Mouse (Mus musculus): ENCODE measurements around the gene Stk11ip. TPM values are rescaled to one million over a fixed set of nuclear protein-coding genes. Genes with fewer than 3 reads are reported as not detected.
A peak's percentile ranks its signal among the peaks of the same experiment; 100 is the strongest.

Stk11ip gene
- polyA plus RNA-seq, 1 experiment: 5.1 TPM

DNA sequence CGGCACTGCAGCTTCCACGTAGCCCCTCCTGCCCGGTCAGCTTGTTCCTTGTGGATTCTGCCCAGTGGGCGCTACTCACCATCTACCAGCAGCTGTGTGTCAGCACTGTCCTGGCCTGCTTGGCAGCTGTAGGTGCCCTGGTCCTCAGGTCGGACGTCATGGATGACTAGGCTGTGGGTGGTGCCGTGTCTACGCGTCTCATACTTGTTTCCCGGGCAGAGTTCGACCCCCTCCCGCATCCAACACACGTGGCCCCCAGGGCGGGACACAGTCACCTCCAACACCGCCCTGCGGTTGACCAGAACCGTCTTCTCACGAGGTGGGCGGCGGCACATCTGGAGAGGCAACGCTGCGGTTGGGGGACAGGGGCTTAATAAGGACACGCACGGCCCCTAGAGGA, 34.8 kb upstream of the Stk11ip start:
- H3K9me3 ChIP-seq (ENCODE audit: control insufficient read depth, low read length): no peaks in the 10 kb centered on the region

DNA sequence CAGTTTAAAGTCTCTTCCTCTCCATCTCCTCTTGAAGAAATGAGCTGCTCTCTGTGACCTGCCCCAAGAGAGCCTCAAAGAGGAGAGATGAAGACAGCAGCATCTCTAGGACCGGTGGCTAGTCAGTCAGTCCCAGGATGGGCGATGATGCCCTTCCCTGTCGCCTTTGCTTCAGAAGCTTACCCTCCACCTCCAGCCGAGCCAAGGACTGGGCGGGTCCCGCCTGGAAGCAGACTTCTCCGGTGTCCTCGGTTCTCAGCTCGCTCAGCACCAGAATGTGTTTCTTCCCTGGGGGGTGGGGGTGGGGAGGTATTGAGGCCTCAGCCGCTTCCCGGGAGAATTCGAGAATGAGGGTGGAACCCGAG, 34.3 kb upstream of the Stk11ip start:
- H3K9me3 ChIP-seq (ENCODE audit: control insufficient read depth, low read length): no peaks in the 10 kb centered on the region
- H3K4me3 ChIP-seq (replicated peaks): peak overlapping the region; percentile 48
- TF ChIP-seq GATA1 (IDR thresholded peaks at IDR 0.05; ENCODE audit: low read length): no peak
- TF ChIP-seq TAL1 (IDR thresholded peaks at IDR 0.05; ENCODE audit: low read length): no peak
- peaks cover 13% of the 10 kb centered on the region for H3K4me1 ChIP-seq (ENCODE audit: control insufficient read depth)
- peaks cover 74% of the 10 kb centered on the region for H3K27me3 ChIP-seq (ENCODE audit: control insufficient read depth)
- no peaks in the 10 kb centered on the region; the same call in 1 of the 2 replicates for H3K36me3 ChIP-seq (ENCODE audit: control insufficient read depth)

More for the DNA sequence above, 34.8 kb upstream of the Stk11ip start:
- Histone ChIP-seq H3K4me1 (ENCODE audit: control insufficient read depth) (peaks cover 13% of the 10 kb centered on the region), H3K4me3 (replicated peaks) (no peak overlapping the region), H3K27me3 (ENCODE audit: control insufficient read depth) (peaks cover 76% of the 10 kb centered on the region), H3K36me3 (ENCODE audit: control insufficient read depth) (no peaks in the 10 kb centered on the region; the same call in 1 of the 2 replicates)
- no peak for TF ChIP-seq TAL1 (IDR thresholded peaks at IDR 0.05; ENCODE audit: low read length)

DNA sequence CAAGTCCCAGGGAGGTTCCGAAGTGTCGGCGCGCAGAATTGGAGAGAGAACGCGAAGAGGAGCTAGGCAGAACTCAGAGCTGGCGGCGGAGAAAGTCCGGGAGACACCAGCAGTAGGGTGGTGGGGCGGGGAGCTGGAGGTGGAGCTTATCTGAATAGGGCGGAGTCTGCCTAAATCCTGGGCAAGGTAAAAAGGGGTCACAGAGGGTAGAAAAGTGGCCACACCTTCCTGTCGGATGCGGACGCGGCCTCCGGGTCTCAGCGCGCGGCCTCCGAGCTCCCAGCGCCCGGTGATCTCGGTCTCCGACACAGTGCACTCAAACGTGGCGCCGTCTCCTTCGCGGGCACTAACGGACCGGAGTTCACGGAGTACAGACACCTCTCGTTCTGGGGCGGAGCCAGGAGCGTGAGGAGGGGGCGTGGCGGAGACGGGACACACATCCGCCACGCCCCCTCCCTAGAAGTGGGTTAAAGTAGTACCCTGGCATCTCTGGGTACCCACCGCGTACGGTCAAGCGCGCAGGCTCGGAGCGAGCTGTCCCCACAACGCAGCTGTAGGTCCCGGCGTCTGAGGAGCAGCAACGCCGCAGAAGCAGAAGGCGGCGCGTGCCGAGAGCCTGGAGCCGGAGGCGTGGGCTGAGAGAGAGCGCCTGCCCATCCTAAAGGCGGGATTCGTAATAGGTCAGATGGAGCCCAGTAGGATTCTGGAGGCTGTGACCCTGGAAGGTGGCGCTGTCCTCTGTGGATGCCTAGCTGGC, 33.7 kb upstream of the Stk11ip start:
- Histone ChIP-seq H3K9me3 (ENCODE audit: control insufficient read depth, low read length) (no peaks in the 10 kb centered on the region), H3K36me3 (ENCODE audit: control insufficient read depth) (no peaks in the 10 kb centered on the region; the same call in 1 of the 2 replicates), H3K4me3 (replicated peaks) (peak overlapping the region; percentile 48), H3K27me3 (ENCODE audit: control insufficient read depth) (peaks cover 68% of the 10 kb centered on the region), H3K4me1 (ENCODE audit: control insufficient read depth) (peaks cover 13% of the 10 kb centered on the region)
- no peak for TF ChIP-seq TAL1 (IDR thresholded peaks at IDR 0.05; ENCODE audit: low read length)

DNA sequence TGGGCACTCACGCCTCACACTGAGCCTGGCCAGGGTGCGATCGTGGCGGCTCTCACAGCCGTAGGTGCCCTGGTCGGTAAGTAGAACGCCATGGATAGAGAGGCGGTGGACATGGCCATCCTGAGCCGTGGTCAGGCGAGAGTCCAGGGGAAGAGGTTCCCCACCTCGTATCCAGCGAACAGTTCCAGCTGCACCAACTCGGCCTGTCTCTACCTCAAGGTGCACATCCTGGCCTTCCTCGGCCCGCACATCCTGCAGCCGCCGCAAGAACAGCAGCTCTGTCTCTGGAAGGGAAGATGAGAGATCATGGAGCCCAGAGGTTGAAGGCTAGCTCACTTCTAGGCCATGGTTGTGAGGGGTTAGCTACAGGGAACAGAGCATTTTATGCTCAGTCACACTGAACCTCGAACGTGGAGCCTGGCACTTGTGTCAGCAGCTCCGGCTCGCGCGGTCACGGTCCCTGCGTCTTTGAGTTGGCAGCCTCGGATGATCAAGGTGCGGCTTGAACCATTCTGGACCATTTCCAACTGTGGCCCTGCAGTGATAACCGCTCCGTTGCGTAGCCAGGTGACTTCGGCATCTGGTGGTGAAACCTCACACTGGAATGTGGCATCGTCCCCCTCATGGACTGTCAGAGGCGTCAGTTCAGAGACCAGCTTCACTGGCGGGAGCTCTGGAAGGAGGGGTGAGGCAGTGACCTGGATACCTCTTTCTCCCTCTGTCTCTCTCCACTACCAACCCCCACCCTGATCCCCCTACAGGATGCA, 30.4 kb upstream of the Stk11ip start:
- TF ChIP-seq TAL1 (IDR thresholded peaks at IDR 0.05; ENCODE audit: low read length) (no peak), GATA1 (IDR thresholded peaks at IDR 0.05; ENCODE audit: low read length) (no peak)
- Histone ChIP-seq H3K27me3 (ENCODE audit: control insufficient read depth) (peaks cover 35% of the 10 kb centered on the region), H3K9me3 (ENCODE audit: control insufficient read depth, low read length) (no peaks in the 10 kb centered on the region), H3K4me1 (ENCODE audit: control insufficient read depth) (peaks cover 13% of the 10 kb centered on the region), H3K36me3 (ENCODE audit: control insufficient read depth) (no peaks in the 10 kb centered on the region; the same call in 1 of the 2 replicates), H3K4me3 (replicated peaks) (no peak overlapping the region)

DNA sequence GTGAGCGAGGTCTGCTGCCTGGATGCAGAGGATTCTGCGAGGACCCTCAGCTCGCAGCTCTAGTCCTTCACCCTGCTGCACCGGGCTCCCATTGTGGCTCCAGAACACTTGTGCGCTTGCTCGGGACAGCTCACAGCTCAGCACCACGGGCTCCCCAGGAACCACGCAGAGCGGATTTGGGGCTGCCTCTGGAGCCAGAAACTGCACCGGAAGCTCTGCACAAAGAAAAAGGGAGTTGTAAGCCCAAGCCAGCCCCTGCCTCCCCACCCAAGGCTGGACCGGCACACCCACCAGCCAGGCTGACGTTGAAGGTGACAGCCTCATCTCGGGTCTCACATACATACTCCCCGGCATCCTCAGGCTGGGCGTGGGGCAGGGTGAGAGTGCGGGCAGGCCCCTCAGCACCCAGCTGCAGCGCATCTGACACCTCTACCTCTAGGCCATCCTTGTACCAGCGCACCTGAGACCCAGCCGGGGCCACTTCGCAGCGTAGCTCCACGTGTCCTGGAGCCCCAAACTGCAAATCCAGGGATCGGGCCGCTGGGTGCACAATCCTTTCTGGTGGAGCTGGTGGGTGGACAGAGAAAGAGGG, 28.7 kb upstream of the Stk11ip start:
- H3K27me3 ChIP-seq (ENCODE audit: control insufficient read depth): peaks cover 18% of the 10 kb centered on the region
- H3K4me3 ChIP-seq (replicated peaks): no peak overlapping the region
- H3K36me3 ChIP-seq (ENCODE audit: control insufficient read depth): no peaks in the 10 kb centered on the region; the same call in 1 of the 2 replicates
- H3K9me3 ChIP-seq (ENCODE audit: control insufficient read depth, low read length): no peaks in the 10 kb centered on the region
- H3K4me1 ChIP-seq (ENCODE audit: control insufficient read depth): peaks cover 2% of the 10 kb centered on the region; the same call in 1 of the 2 replicates
- TF ChIP-seq GATA1 (IDR thresholded peaks at IDR 0.05; ENCODE audit: low read length): no peak
- no peak for TF ChIP-seq TAL1 (IDR thresholded peaks at IDR 0.05; ENCODE audit: low read length)

DNA sequence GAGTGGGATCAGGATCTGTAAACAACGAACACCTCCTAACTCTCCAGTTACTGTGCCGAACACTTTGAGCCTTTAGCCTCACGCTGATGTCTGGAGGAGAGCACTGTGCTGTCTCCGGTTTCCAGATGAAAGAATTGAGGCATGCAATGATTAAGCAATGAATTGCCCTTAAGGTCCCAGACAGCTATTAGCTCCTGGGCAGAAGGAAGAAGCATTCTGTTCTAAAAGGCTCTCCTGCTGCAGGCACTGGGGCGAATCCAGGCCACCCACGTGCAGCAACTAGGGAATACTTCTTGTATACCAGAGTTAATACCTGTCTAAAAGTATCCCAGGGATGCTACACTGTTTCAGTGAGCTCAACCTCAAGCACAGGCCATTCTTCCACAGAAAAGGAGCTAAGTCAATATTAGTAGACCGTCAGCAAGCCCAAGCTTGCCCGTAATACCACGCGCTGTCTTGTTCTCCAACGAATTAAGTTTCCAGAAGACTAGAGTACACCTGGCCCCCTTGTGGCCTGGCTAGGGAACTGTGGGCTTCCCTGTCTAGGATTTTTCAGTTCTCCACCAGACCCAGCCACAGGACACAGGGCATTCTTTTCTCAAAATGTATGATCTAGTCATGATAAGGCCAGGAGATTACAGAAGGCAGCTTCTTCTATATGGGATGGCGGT, 26.3 kb upstream of the Stk11ip start:
- no peak for TF ChIP-seq TAL1 (IDR thresholded peaks at IDR 0.05; ENCODE audit: low read length)
- no peak for TF ChIP-seq GATA1 (IDR thresholded peaks at IDR 0.05; ENCODE audit: low read length)
- peaks cover 2% of the 10 kb centered on the region; the same call in 1 of the 2 replicates for H3K36me3 ChIP-seq (ENCODE audit: control insufficient read depth)
- no peaks in the 10 kb centered on the region for H3K9me3 ChIP-seq (ENCODE audit: control insufficient read depth, low read length)
- H3K27me3 ChIP-seq (ENCODE audit: control insufficient read depth): no peaks in the 10 kb centered on the region
- no peak overlapping the region for H3K4me3 ChIP-seq (replicated peaks)
- no peaks in the 10 kb centered on the region for H3K4me1 ChIP-seq (ENCODE audit: control insufficient read depth)

DNA sequence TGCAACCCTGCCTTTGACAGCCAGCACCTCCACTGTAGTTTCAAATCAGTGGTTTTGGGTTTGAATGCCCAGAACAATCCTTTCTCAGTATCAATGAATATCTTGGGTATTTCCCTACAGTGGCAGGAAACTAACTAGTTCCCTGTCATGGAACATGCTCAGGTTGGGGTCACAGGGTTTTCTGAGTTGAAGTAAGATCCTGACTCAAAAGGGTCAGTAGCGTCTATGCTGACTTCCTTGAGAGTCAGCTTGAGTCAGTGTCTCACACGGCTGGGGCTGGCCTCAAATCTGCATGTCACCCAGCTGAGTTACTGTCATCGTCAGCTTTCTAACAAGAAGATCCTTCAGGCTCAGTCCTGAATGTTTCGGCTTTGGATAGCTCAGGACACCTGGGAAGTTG, 22.4 kb upstream of the Stk11ip start:
- peaks cover 7% of the 10 kb centered on the region for H3K27me3 ChIP-seq (ENCODE audit: control insufficient read depth)
- H3K4me3 ChIP-seq (replicated peaks): no peak overlapping the region
- no peaks in the 10 kb centered on the region for H3K4me1 ChIP-seq (ENCODE audit: control insufficient read depth)
- H3K9me3 ChIP-seq (ENCODE audit: control insufficient read depth, low read length): no peaks in the 10 kb centered on the region
- H3K36me3 ChIP-seq (ENCODE audit: control insufficient read depth): peaks cover 9% of the 10 kb centered on the region; the same call in 1 of the 2 replicates
- TF ChIP-seq GATA1 (IDR thresholded peaks at IDR 0.05; ENCODE audit: low read length) (no peak), TAL1 (IDR thresholded peaks at IDR 0.05; ENCODE audit: low read length) (no peak)

DNA sequence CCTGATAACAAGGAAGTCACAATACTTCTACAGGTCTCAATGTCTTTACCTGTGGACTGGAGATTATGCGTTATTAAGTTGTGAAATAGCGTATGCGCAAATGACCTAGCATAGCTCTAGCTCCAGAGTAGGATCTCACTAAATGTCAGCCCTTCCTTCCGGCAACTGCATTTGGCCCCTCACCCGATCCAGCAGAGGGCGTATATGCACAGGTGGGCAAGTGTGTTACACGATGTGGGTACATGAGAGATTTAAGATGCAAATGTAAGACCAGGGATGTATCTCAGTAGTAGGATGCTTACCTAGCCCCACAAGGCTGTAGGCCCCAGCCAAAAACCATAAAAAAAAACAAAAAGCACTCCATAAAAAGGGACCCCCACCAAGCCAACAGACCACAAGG, 21.9 kb upstream of the Stk11ip start:
- Histone ChIP-seq H3K9me3 (ENCODE audit: control insufficient read depth, low read length) (no peaks in the 10 kb centered on the region), H3K27me3 (ENCODE audit: control insufficient read depth) (peaks cover 12% of the 10 kb centered on the region), H3K4me1 (ENCODE audit: control insufficient read depth) (no peaks in the 10 kb centered on the region), H3K36me3 (ENCODE audit: control insufficient read depth) (peaks cover 9% of the 10 kb centered on the region; the same call in 1 of the 2 replicates), H3K4me3 (replicated peaks) (no peak overlapping the region)
- TF ChIP-seq TAL1 (IDR thresholded peaks at IDR 0.05; ENCODE audit: low read length) (no peak), GATA1 (IDR thresholded peaks at IDR 0.05; ENCODE audit: low read length) (no peak)

Data from erythroblast, embryonic 14.5 days (primary cell).